Mouse (Mus musculus) monocyte, adult 2 months (primary cell): ENCODE data around the gene Prokr2.
"Not testable (repeated sequence)": the region's sequence is repeated elsewhere in the genome, so short reads cannot be mapped to it uniquely, and the experiment has no call there.

Source experiments
- DNase-seq, 2 experiments: peaks; one replicate each; pipeline ENCODE4 v3.0.0; 2022; ENCODE audit warnings: low spot score in 2 of 2, low read depth in 1 of 2

Prokr2 gene

DNA sequence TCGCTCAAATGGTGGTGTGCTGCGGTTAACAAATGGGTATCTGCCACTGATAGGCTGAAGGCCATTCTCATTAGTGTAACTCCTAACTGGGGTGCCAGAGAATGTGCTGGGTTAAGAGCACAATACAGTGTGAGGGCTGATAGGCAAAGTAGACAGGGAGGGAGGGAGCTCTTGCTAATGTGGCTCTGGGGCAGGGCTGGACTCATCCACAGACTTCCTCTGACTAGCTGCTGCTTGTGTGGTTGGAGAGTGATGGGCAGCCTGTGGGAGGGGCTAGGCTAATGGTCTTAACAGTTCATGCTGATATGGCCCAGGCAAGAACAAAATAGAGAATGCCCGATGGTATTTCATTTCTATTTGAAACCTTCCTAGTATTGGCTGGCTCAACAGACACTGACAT, 44.0 kb downstream of the Prokr2 start:
- no peak for DNase-seq

DNA sequence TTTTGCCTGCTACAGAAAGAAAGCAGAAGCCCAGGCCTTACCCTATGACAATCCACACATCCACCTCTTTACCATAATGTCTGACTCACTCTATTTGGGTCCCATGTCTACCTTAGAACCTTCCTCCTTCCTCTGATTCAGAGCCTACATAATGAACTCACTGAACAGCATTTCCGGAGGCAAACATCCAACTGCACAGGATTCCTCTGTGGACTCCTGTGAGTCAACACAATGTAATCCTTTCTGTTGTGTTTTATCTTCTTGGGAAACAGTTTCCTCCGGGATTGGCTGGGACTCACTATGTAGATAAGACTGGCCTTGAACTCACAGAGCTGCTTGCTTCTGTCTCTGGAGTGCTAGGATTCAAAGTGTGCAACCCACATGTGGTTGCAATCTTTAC, 44.9 kb downstream of the Prokr2 start:
- no peak for DNase-seq

DNA sequence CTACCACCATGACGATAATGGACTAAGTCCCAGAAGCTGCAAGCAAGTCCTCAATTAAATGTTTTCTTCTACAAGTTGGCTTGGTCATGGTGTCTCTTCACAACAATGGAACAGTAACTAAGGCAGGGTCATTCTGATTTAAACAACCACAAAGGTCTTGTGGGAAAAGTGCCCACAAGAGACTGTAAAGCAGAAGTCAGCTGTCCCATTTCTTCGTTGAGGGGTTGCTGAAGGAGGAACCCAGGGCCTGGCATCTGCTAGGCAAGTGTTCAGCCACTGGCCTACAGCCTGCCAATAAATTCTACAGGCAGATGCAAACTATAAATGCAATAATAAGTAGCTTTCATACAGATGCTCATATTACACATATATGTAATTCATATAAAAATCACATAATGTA, 48.0 kb downstream of the Prokr2 start:
- no peak for DNase-seq

DNA sequence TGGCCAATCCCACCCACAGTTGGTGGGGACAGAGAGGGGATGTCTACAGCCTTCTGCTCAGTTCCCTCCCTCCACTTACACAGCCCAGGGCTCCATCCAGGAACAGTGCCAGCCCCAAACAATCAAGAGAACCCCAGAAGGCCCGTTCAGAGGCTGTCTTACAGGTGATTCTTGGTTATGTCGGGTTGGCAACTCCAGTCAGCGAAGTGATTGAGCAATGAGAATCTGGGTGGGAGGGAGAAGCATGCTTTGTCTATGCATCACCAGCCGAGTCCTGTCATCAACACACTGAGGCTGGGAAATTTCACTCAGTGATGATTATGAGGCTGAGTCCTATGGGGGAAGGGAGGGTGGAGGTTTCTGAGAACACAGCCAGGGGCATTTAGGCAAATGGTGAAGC, 61.7 kb downstream of the Prokr2 start:
- no peak for DNase-seq

DNA sequence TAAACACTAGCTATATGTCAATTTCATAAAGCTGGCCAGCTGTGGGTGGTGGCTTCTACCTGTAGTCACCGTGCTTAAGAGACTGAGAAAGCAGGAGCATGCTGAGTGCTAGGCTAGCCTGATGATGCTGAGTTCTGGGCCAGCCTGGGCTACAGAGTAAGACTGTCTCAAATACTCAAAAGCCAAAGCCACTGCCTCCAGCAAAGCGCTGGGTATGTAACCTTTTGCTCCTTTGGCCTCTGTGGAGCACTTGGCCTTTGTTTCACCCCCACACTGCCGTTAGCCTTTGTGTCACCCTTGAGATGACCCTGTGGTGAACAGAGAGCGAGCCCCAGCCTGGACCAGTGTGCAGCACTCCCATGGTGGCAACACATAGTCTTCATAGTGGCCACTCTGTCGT, 64.7 kb downstream of the Prokr2 start:
- no peak for DNase-seq

DNA sequence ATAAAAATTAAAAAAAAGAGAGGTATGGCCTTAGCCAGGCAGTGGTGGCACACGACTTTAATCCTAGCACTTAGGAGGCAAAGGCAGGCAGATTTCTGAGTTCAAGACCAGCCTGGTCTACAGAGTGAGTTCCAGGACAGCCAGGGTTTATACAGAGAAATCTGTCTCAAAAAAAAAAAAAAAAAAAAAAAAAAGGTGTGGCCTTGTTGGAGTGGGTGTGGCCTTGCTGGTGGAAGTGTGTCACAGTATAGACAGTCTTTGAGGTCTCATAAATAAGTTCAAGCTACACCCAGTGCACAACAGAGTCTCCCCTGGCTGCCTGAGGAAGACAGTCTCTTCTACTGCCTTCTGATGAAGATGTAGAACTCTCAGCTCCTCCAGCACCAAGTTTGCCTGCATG, 68.1 kb downstream of the Prokr2 start:
- DNase-seq, result no peak

DNA sequence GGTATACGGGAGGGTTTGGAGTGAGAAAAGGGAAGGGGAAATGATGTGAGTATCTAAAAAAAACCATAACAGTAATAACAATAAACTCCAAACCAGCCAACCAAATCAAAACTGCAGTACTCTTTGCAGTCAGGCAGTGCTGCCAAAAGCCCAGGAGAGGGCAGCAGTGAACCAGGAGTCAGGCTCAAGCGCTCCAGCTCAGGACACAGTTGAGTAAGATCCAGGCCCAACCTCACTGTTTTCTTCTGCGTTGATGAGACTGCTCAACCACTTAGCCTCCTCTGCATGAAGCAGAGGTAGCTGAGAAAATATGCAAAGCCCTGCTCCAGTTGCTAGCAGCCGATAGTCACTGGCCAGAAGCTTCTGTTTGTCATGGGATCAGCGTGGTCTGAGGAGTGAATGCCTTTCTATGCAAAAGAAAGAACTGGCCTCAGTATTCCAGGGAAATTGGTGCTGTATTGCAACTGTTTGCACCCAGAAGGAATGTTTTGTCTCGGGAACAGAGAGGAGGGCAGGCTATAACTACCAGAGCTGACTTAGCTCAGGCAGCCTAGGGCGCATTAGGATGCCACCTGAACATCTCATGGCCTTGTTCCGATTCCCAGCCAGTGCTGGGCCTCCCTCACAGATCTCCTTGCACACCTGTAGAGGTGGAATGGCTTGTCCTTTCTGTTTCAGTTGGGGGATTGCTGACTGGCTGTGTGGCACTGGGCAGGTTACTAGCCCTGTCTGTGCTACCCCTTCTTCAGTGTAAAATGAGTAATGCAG, 69.0 kb downstream of the Prokr2 start:
- peak in 1 of 2 experiments; percentile 11 for DNase-seq

DNA sequence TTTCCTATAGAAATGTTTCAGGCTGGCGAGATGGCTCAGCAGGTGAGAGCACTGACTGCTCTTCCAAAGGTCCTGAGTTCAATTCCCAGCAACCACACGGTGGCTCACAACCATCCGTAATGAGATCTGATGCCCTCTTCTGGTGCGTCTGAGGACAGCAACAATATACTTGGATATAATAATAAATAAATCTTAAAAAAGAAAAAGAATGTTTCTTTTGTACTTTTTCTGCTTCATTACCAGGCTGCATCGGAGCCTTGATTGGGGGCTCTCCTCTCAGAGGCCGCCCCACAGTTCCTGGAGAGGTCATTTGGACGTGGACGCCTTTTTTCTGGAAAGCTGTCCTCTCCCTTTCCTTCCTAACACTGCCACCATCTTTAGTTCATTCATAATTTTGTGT, 71.2 kb downstream of the Prokr2 start:
- DNase-seq, result not testable (repeated sequence)

DNA sequence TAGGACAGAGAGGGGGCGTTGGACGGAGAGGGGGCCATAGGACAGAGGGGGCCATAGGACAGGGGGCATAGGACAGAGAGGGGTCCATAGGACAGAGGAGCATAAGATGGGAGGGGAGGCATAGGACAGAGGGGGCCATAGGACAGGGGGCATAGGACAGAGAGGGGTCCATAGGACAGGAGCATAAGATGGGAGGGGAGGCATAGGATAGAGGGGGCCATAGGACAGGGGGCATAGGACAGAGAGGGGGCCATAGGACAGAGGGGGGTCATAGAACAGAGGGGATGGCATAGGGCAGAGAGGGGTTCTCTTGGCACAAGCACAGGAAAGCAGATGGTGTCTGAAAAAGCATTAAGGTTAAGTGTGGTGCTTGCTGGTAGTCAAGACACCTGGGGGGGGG, 71.7 kb downstream of the Prokr2 start:
- DNase-seq, result no peak

DNA sequence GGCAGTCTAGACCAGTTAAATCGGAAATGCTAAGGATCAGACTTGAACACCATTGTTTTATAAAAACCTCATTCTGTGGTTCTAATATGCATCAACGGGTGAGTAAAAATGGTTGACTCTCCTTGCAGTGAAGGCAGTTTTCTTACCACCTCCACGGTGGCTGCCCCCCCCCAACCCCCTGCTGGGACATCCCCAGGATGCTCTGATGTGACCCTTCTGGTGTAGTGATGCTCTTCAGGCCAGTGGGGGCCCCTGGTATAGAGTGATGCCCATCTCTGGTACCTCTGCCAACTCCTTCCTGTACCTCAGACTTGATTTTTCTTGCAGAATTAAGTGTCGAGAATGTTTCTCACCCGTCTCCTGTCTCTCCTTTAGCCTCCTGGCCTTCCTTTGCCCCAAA, 72.6 kb downstream of the Prokr2 start:
- no peak for DNase-seq

DNA sequence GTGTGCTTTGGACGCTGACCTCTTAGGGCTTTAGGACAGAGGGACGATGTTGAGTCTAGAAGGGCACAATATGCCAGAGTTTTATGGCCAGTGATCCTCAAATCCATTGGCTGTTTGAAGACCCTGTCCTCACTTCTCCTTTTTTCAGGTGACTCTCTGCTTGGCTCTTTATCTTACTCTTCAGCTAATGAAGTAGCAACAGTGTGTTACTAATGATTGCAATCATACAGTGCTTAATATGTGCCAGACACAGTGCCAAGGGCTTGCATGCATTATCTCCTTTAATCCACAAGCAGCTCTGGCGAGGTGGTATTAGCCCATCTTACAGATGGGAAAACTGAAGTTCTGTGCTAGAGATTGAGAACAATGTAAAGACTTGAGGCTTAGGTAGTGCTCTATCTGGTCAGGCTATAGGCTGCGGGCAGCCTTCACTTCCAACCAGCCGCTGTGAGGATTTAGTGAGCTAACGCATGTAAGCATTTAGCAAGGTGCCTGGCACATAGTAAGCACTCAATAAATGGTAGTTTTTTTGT, 75.8 kb downstream of the Prokr2 start:
- DNase-seq, result no peak

DNA sequence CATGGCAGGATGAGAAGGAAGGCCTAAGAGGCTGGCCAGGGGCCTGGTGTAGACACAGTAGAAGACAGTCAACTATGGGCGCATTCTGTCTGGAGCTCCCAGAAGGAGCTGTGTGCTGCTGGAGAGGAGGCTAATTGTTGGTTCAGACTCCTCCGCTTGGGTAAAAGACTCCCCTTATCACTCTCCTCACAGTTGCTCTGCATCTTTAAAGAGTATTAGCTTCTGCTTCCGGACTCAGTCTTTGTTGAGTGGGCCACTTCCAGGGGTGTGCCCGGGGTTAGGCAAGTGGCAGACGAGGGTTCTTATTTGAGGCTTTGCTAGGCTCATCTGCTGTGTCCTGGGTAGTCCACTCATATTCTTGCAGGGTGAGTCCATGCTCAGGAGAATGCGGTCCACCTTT, 76.4 kb downstream of the Prokr2 start:
- no peak for DNase-seq

DNA sequence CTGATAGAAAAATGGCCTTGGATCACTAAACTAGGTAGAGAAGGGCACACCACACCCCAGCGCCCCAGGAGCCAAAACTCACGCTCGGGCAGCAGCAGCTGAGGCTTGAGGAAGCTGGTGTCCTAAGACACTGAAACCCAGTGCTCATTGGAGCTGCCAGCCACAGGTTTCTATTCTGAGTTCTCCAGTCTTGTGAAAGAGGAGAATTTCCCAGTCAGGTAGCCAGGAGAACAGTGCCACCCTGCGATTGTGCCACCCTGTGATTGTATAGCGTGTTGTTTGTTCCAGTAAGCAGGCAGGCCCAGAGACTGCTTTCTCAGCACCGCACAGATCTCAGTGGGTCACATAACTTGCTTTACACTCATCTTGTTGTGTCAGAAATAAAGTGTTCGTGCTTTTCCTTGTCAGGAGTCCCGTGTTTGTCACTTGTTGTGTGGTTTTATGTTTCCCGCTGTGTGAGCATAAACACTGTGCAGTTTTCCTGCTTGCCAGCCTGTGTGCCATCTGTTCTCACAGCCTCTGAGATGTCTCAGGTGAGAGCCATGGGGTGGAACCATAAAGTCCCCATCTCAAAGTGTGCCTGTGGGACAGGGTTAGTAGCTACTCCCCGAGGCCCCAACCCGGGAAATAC, 77.9 kb downstream of the Prokr2 start:
- DNase-seq, result no peak

DNA sequence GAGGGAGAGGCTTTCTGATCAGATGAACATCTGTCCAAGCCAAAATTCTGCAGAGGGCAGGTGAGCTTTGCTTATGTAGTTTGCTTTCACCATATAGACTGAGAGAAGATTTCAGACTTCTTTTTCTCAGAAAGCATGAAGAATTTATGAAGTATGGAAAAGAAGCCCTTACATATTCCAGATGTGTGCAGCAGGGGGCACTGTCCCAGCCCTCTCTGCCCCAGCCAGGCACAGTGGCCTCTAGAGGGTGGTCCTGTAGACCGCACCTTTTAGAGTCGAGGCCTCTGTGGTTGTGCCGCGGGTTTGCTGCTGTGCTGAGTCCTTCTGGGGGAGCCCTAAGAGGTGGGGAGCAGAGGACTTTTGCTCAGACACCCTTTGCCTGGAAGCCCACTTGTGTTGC, 79.3 kb downstream of the Prokr2 start:
- DNase-seq, result no peak

DNA sequence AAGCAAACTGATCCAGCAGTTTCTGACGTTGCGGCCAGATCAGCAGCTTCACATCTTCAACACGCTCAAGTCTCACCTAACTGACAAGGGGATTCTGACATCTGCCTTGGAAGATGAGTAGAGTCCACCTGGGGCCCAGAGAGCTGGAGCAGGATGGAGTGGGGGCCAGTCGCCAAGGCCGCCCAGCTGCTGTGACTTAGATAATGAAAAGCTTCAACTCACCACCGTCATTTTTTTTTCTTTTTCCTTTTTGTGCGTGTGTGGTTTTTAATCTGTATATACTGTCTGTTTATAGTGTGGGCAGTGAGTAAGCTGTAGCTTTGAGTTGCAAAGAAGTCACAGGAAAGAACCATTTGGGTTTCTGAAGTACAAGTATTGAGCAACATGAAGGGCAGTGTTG, 80.1 kb downstream of the Prokr2 start:
- no peak for DNase-seq

DNA sequence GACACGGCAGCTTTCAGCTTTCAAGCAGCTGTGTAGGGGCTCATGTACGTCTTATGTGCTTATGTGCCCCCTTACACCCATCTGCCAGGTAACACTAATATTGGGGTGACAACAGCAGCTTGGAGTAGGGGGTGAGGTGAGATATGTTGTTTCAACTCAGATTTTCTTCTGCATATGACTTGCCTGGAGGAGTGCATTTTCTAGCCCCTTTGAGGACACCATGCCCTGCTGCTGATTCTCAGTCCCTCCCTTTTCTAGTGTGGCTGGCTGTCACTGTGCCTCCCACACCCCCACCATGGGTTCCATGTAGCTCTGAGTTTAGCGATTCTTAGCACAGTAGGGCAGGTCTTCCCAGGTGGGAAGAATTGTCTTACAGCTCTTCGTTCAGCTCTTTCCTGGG, 83.8 kb downstream of the Prokr2 start:
- no peak for DNase-seq

DNA sequence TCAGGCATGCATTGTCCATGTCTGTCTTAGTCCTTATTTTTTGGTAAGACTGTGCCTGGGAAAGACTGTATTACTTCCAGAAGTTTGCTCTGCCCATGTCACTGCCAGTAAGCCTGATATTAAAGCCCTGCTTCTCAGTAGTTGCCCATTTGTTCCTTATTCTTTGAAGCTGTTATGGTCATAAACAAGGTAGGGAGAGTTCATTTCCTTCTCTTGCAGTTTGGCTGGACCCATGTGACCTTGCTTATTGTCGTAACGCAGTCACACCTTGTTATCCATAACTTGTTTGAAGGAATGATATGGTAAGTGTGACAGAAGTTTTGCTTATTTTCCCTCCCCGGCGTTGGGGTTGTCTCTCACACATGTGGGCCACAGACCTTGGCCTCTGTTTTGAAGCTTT, 87.0 kb downstream of the Prokr2 start:
- no peak for DNase-seq

DNA sequence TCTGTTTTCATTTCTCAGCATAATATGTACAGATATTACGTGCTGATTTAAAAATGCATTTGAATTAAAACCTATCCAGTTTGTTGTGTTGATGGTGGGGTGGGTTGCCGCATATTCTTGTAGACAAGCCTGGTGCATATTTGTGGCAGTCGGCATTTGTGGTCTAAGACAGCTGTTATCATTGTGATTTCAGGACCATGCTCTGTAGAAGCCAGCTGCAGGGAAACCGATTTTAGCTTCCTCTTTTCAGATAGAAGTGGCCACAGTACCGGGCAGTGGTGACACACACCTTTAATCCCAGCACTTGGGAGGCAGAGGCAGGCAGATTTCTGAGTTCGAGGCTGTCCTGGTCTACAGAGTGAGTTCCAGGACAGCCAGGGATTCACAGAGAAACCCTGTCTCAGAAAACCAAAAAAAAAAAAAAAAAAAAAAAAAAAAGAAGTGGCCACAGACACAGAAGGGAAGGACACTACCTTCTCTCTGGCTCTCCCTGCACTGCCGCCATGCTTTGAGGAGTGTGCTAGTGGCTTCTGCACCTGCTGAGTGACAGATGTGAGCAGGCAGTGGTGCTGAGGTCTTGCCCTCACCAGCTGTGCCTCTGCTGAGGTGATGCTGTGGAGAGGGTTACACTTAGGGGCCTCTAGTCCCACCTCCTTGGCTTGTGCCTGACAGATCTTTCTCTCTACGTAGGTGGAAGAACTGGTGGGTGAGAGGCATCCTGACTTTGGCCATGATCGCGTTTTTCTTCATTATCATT, 91.4 kb downstream of the Prokr2 start:
- no peak for DNase-seq

DNA sequence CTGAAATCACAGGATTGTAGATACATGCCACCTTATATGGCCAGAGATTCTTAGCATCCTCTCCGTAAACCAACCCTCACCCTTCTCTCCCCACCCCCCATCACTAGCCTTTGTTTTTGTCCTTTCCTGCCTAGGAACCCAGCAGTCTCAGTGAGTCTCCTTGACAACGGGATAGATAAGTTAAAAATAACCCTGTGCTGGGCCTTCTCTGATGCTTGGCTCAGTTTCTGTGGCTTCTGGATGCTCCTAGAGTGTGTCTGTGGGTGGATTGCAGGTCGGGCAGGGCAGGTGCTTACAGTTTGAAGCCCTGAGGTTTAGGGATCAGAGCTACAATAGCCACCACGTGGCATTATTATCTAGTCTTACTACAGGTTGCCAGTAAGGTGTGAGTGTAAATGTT, 93.2 kb downstream of the Prokr2 start:
- no peak for DNase-seq

DNA sequence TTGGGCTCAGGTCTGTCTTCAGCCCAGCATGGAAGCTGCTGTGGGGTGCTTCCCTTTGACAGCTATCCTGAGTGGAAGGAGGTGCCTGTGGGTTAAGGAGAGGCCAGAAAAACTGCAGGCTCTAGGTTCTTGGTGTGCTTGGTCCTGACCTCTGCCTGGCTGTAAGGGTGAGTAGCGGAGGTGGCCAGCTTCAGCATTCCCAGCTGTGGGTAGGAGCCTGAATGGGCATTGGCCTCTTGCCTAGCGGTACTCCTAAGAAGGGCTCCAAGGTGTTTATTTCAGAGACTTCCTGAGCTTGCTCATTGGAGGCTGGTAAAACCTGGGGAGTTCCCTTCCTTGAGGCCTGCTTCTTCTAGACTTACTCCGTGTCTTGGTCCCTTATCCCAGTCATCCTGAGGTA, 94.0 kb downstream of the Prokr2 start:
- no peak for DNase-seq

DNA sequence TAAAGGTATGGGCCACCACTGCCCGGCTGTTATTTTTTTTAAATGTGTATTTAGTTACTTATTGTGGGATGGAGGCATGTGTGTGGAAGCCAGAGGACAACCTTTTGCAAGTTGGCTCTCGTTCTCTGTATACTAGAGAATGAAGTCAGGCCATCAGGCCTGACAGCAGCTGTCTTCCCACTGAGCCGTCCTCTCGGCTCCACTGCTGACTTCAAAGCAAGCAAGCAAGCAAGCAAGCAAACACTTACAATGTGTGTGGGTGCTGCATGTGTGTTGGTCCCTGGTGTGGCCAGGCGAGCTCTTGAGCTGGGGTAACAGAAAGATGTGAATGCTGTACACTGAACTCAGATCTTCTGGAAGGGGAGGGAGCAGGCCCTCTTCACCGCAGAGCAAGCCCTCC, 94.4 kb downstream of the Prokr2 start:
- no peak for DNase-seq

DNA sequence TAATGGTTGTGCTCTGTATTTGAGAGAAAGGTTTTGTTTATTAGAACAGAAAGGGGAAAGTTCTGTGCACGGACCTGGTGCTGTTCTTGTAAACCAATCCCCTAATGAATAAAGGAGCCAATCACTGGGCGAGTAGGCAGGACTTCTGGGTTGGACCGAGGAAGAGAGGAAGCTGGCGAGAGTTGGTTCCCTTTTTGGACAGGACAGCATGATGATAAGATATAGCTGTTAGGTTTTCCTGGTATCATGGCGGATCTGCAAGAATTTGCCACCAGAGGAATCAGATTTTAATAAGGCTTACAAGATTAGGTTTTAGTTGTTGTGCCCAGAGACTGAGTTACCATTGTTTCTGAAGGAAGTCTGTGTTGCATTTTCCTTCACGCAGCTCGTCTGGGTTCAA, 96.0 kb downstream of the Prokr2 start:
- not testable (repeated sequence) for DNase-seq
